In the genomic region with DNA sequence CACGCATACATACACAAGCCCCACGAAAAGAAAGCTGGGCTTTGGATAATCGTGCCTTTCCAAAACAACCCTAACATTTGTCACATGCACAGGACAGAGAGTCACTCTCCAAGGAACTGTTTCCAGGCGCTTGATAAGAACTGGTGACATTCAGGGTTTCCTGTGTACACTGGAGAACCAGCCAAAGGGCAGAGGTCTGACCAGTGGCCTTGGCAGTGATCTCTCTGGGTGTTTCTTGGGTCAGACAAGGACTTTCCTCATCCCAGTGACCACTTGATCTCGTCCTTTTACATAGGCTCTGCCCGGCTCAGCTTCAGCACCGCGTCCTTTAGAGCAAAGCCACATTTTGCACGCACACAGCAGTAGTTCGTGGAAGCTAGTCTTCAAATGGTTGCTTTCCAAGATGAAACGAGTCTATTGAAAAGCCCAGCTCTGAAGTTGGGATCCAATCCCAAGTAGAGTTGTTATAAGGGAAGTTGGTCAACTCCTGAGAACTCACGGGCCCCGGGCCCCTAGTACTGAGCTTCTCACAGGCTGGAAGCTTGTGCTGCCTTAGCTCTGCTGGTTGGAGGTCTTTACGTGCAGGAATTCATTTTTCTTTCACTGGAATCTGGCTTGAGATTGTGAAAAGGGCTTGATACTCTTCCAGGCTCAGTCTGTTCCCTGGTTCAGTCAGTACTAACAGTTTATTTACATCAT, we compare ENCODE assay signal across 11 mouse cellular contexts. TPM values are rescaled to one million over a fixed set of nuclear protein-coding genes. Genes with fewer than 3 reads are reported as not detected.
DNase-seq lines count a peak whose midpoint lies in the region; ATAC-seq and TF ChIP-seq lines count a peak whose summit lies in the region.
"Had no signal": no experiment of that assay in that cellular context is flagged by ENCODE, and none has a peak within 500 bp of the region (broad histone marks: within the 10 kb centered on the region; RNA-seq: fewer than 3 reads in every experiment).

No protein-coding gene starts in this region.

- no peak overlapping the region for H3K9ac ChIP-seq in forebrain, embryonic 14.5 days (ENCODE audit: low read length)
- H3K9ac ChIP-seq in forebrain, embryonic 11.5 days (ENCODE audit: low read length): no peak overlapping the region
- H3K9ac ChIP-seq in heart, embryonic 13.5 days: no peak overlapping the region
- H3K9ac ChIP-seq in liver, embryonic 14.5 days (replicated peaks): no peak overlapping the region
- no peak overlapping the region for H3K9ac ChIP-seq in hindbrain, embryonic 12.5 days
- H3K9ac ChIP-seq: intestine, embryonic 15.5 days had no signal

- no peaks in the 10 kb centered on the region for H3K9me3 ChIP-seq in forebrain, embryonic 14.5 days (replicated peaks; ENCODE audit: control insufficient read depth, low read length)
- no peaks in the 10 kb centered on the region for H3K9me3 ChIP-seq in forebrain, embryonic 11.5 days (ENCODE audit: control insufficient read depth, low read length)
- H3K9me3 ChIP-seq in heart, embryonic 13.5 days: no peaks in the 10 kb centered on the region
- H3K9me3 ChIP-seq in liver, embryonic 14.5 days (ENCODE audit: control insufficient read depth, low read length): no peaks in the 10 kb centered on the region
- no peaks in the 10 kb centered on the region for H3K9me3 ChIP-seq in hindbrain, embryonic 12.5 days (replicated peaks)
- H3K9me3 ChIP-seq: intestine, embryonic 15.5 days; midbrain, embryonic 10.5 days had no signal

- TF ChIP-seq EP300 in liver, embryonic 14.5 days (IDR thresholded peaks at IDR 0.05; ENCODE audit: low read depth): no peak

- no peak overlapping the region for H3K4me2 ChIP-seq in forebrain, embryonic 14.5 days (ENCODE audit: low read length)
- no peak overlapping the region for H3K4me2 ChIP-seq in forebrain, embryonic 11.5 days (ENCODE audit: low read depth, low read length, severe bottlenecking)
- no peak overlapping the region for H3K4me2 ChIP-seq in heart, embryonic 13.5 days
- H3K4me2 ChIP-seq in liver, embryonic 14.5 days (ENCODE audit: low read depth): no peak overlapping the region
- no peak overlapping the region for H3K4me2 ChIP-seq in hindbrain, embryonic 12.5 days (replicated peaks)
- H3K4me2 ChIP-seq: intestine, embryonic 15.5 days had no signal

- no peak overlapping the region; the same call in 1 of the 2 replicates for H3K27ac ChIP-seq in forebrain, embryonic 14.5 days (ENCODE audit: low read depth, low read length)
- no peak overlapping the region for H3K27ac ChIP-seq in forebrain, embryonic 11.5 days (ENCODE audit: low read depth, low read length)
- peak overlapping the region; percentile 58 for H3K27ac ChIP-seq in heart, embryonic 13.5 days (replicated peaks)
- H3K27ac ChIP-seq in liver, embryonic 14.5 days: no peak overlapping the region
- no peak overlapping the region for H3K27ac ChIP-seq in hindbrain, embryonic 12.5 days
- H3K27ac ChIP-seq: intestine, embryonic 15.5 days; midbrain, embryonic 10.5 days had no signal

- DNase-seq in forebrain, embryonic 14.5 days (ENCODE audit: low spot score): peak; percentile 24
- no peak for DNase-seq in forebrain, embryonic 11.5 days (ENCODE audit: low spot score)
- DNase-seq in NIH3T3 (ENCODE audit: low read depth): peak; percentile 34
- DNase-seq in liver, embryonic 14.5 days (ENCODE audit: low read depth in 3 of 3, low spot score in 3 of 3): no peak
- DNase-seq in ovary, postnatal 10 days (ENCODE audit: low spot score): no peak

- no peaks in the 10 kb centered on the region for H3K36me3 ChIP-seq in forebrain, embryonic 14.5 days (ENCODE audit: control insufficient read depth, insufficient read depth, low read length)
- no peaks in the 10 kb centered on the region for H3K36me3 ChIP-seq in forebrain, embryonic 11.5 days (ENCODE audit: control insufficient read depth, insufficient read depth, low read length)
- peaks cover 22% of the 10 kb centered on the region for H3K36me3 ChIP-seq in heart, embryonic 13.5 days
- no peaks in the 10 kb centered on the region for H3K36me3 ChIP-seq in liver, embryonic 14.5 days (replicated peaks; ENCODE audit: control insufficient read depth, insufficient read depth, low read depth)
- no peaks in the 10 kb centered on the region for H3K36me3 ChIP-seq in hindbrain, embryonic 12.5 days
- H3K36me3 ChIP-seq: intestine, embryonic 15.5 days; midbrain, embryonic 10.5 days had no signal

- H3K27me3 ChIP-seq in forebrain, embryonic 14.5 days (replicated peaks; ENCODE audit: control insufficient read depth, insufficient read depth, low read length): no peaks in the 10 kb centered on the region
- no peaks in the 10 kb centered on the region for H3K27me3 ChIP-seq in forebrain, embryonic 11.5 days (ENCODE audit: control insufficient read depth, insufficient read depth, low read length)
- H3K27me3 ChIP-seq in heart, embryonic 13.5 days (replicated peaks): no peaks in the 10 kb centered on the region
- H3K27me3 ChIP-seq in liver, embryonic 14.5 days (ENCODE audit: control insufficient read depth, insufficient read depth, low read length): no peaks in the 10 kb centered on the region
- H3K27me3 ChIP-seq in hindbrain, embryonic 12.5 days: no peaks in the 10 kb centered on the region
- H3K27me3 ChIP-seq: intestine, embryonic 15.5 days had no signal

- no peak for TF ChIP-seq CTCF in liver, embryonic 14.5 days (IDR thresholded peaks at IDR 0.05; ENCODE audit: low read depth)

- H3K4me3 ChIP-seq in forebrain, embryonic 14.5 days (ENCODE audit: low read depth, low read length): no peak overlapping the region
- H3K4me3 ChIP-seq in forebrain, embryonic 11.5 days (ENCODE audit: low read depth, low read length): no peak overlapping the region
- H3K4me3 ChIP-seq in heart, embryonic 13.5 days: no peak overlapping the region
- no peak overlapping the region for H3K4me3 ChIP-seq in liver, embryonic 14.5 days (ENCODE audit: insufficient read depth in 1 of 2, low read depth in 2 of 2, low read length in 2 of 2)
- H3K4me3 ChIP-seq in hindbrain, embryonic 12.5 days: no peak overlapping the region
- H3K4me3 ChIP-seq: erythroblast, embryonic 14.5 days; intestine, embryonic 15.5 days; midbrain, embryonic 10.5 days had no signal

- peaks cover 4% of the 10 kb centered on the region for H3K4me1 ChIP-seq in forebrain, embryonic 14.5 days (ENCODE audit: control insufficient read depth, insufficient read depth, low read length)
- no peaks in the 10 kb centered on the region for H3K4me1 ChIP-seq in forebrain, embryonic 11.5 days (replicated peaks; ENCODE audit: control insufficient read depth, insufficient read depth, low read length)
- H3K4me1 ChIP-seq in heart, embryonic 13.5 days: peaks cover 30% of the 10 kb centered on the region
- H3K4me1 ChIP-seq in liver, embryonic 14.5 days (replicated peaks; ENCODE audit: control insufficient read depth in 2 of 2, insufficient read depth in 2 of 2, low read length in 1 of 2): peaks cover 0 to 19% of the 10 kb centered on the region in 2 experiments; a peak in 2 of 4 replicates
- H3K4me1 ChIP-seq in hindbrain, embryonic 12.5 days: 0 out of 2 replicates have a peak, but pooled peaks cover 4% of the 10 kb centered on the region
- H3K4me1 ChIP-seq: intestine, embryonic 15.5 days had no signal

- WGBS in forebrain, embryonic 14.5 days: 72% methylated on average over 14 of the region's 14 CpGs
- 81% methylated on average over 14 of the region's 14 CpGs for WGBS in forebrain, embryonic 11.5 days
- 63% methylated on average over 14 of the region's 14 CpGs for WGBS in heart, embryonic 13.5 days
- 33% methylated on average over 14 of the region's 14 CpGs for WGBS in liver, embryonic 14.5 days (ENCODE audit: insufficient replicate concordance)
- WGBS in hindbrain, embryonic 12.5 days: 83% methylated on average over 14 of the region's 14 CpGs

- no peak for ATAC-seq in forebrain, embryonic 14.5 days
- no peak for ATAC-seq in forebrain, embryonic 11.5 days (replicated peaks; ENCODE audit: low FRiP score)
- no peak; the same call in 1 of the 2 replicates for ATAC-seq in heart, embryonic 13.5 days (ENCODE audit: extremely low read depth, insufficient number of reproducible peaks, low FRiP score, low TSS enrichment)
- ATAC-seq in liver, embryonic 14.5 days (ENCODE audit: insufficient read depth): 0 out of 2 replicates have a peak, but pooled peaks have one; percentile 8
- ATAC-seq in hindbrain, embryonic 12.5 days (ENCODE audit: low FRiP score): no peak
- no peak for ATAC-seq in CD4-positive, CD25-positive, alpha-beta regulatory T cell, adult 4 months
- ATAC-seq: intestine, embryonic 15.5 days had no signal

RNA-seq across cellular contexts. Expression of gene Nt5e, which starts 34.4 kb away (rescaled TPM):
- 0.48 and 0.94 TPM in 2 replicates for polyA plus RNA-seq in forebrain, embryonic 14.5 days (2014; fragmentation: Nextera tagmentation; extraction: Ambion mirVana)
- polyA plus RNA-seq in forebrain, embryonic 11.5 days (2014; fragmentation: Nextera tagmentation; extraction: Ambion mirVana): 0.88 and 1.2 TPM in 2 replicates
- polyA plus RNA-seq in heart, embryonic 13.5 days (2015; fragmentation: Nextera tagmentation; extraction: Ambion mirVana): 4.0 and 4.4 TPM in 2 replicates
- 3.6 and 4.9 TPM in 2 replicates for polyA plus RNA-seq in liver, embryonic 14.5 days (2012; rRNA removed)
- polyA plus RNA-seq in liver, embryonic 14.5 days (2014; fragmentation: Nextera tagmentation; extraction: Ambion mirVana): 8.2 and 8.7 TPM in 2 replicates
- 1.5 and 1.6 TPM in 2 replicates for polyA plus RNA-seq in hindbrain, embryonic 12.5 days (2016; fragmentation: Nextera tagmentation; extraction: Ambion mirVana)
- polyA plus RNA-seq in CD4-positive, CD25-positive, alpha-beta regulatory T cell, adult 4 months (2017; shearing (Covaris generic)): 100 to 1,000 TPM; 231 to 300 TPM
- polyA plus RNA-seq: erythroblast, embryonic 14.5 days had no signal

Comparison
In these comparisons a context has a peak if more than half of its experiments do, and no peak if none do; other contexts are left out.
1. DNase-seq: peak in forebrain, embryonic 14.5 days (single experiment) and NIH3T3 (single experiment); none in forebrain, embryonic 11.5 days (single experiment), liver, embryonic 14.5 days (0 of 3) and ovary, postnatal 10 days (single experiment).
2. RNA of gene Nt5e, which starts 34.4 kb away (polyA plus RNA-seq): 231 to 300 TPM in CD4-positive, CD25-positive, alpha-beta regulatory T cell, adult 4 months; 3.6 to 8.7 TPM in liver, embryonic 14.5 days, 4.0 to 4.4 TPM in heart, embryonic 13.5 days, 1.5 to 1.6 TPM in hindbrain, embryonic 12.5 days, 0.88 to 1.2 TPM in forebrain, embryonic 11.5 days and 0.48 to 0.94 TPM in forebrain, embryonic 14.5 days; every median in the first group is over 10 times any median in the second.